Mouse (Mus musculus) neural tube, embryonic 11.5 days (tissue): Measurements from ENCODE around the gene Akirin2. TPM values are rescaled to one million over a fixed set of nuclear protein-coding genes. Genes with fewer than 3 reads are reported as not detected.

Experiments
- ATAC-seq: fragments of 200-750 bp; cut with Nextera tagmentation; 2 replicates; pipeline ENCODE4 v1.8.0; 2017; ENCODE audit warnings: moderate number of reproducible peaks, mild to moderate bottlenecking, moderate TSS enrichment, moderate library complexity; ENCODE audit not compliant: insufficient read depth, low FRiP score, low TSS enrichment
- DNase-seq: peaks from one replicate; pipeline ENCODE4 v3.0.0-alpha.2; 2015; ENCODE audit warnings: low spot score
- H3K27ac ChIP-seq: fragments of 300-500 bp; sonication (generic); 2 replicates; pipeline ENCODE4 v1.5.1; 2014; ENCODE audit warnings: low read depth, mild to moderate bottlenecking, low read length
- H3K27me3 ChIP-seq: fragments of 300-500 bp; sonication (generic); 2 replicates; pipeline ENCODE4 v1.6.1; 2014; ENCODE audit warnings: mild to moderate bottlenecking, low read length, mixed read lengths; ENCODE audit not compliant: control insufficient read depth, insufficient read depth
- H3K36me3 ChIP-seq: fragments of 300-500 bp; sonication (generic); 2 replicates; pipeline ENCODE4 v1.6.1; 2014; ENCODE audit warnings: mild to moderate bottlenecking, low read length, moderate library complexity, mixed read lengths; ENCODE audit not compliant: control insufficient read depth, insufficient read depth
- H3K4me1 ChIP-seq: fragments of 300-500 bp; sonication (generic); 2 replicates; pipeline ENCODE4 v1.6.1; 2014; ENCODE audit warnings: low read length, mixed read lengths; ENCODE audit not compliant: control insufficient read depth, insufficient read depth
- H3K4me2 ChIP-seq: fragments of 300-500 bp; sonication (generic); 2 replicates; pipeline ENCODE4 v1.6.1; 2014; ENCODE audit warnings: low read depth, mild to moderate bottlenecking, moderate library complexity
- H3K4me3 ChIP-seq: fragments of 300-500 bp; sonication (generic); 2 replicates; pipeline ENCODE4 v1.5.1; 2014; ENCODE audit warnings: low read depth, low read length
- H3K9ac ChIP-seq: fragments of 300-500 bp; sonication (generic); 2 replicates; pipeline ENCODE4 v1.6.1; 2014; ENCODE audit warnings: mild to moderate bottlenecking, low read length
- H3K9me3 ChIP-seq: fragments of 300-500 bp; sonication (generic); 2 replicates; pipeline ENCODE4 v1.6.1; 2016; ENCODE audit warnings: low read length; ENCODE audit not compliant: control insufficient read depth
- WGBS: fragments of 180-500 bp; shearing (Covaris S2); extraction: QIAGEN DNeasy Blood & Tissue Kit; methylation state at CpG from one replicate; pipeline ENCODE4 v1.1.7; 2014; 5-methylcytosine and 5-hydroxymethylcytosine counted together
- polyA plus RNA-seq: library from polyadenylated mRNA; unstranded; fragments of >200 nt; fragmentation: Nextera tagmentation; extraction: Ambion mirVana; gene quantifications from 2 replicates; pipeline ENCODE4 v1.2.1, GENCODE M21; 2014

Akirin2 gene
- polyA plus RNA-seq, 1 experiment from 2014 or later = 104 TPM

DNA sequence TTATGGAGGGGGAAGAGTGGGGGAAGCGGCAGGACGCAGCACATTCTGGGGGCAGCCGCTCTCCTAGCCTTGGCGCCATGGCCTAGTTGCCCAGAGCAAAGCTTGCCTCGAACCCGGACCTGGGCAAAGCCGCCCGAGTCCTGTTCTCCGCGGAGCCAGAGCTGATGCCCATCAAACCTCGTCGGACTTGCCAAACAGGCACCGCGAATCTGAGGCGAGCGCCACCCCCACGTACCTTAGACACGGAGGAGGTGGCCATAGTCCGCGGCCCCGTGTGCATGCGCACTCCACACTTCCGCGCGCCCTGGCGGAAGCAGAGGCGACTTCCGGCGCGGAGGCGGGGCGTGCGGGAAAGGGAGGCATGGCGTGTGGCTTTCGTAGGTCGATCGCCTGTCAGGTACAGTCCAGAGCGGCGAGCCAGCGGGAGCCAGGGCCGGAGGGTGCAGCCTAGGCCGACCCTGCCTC lies 63.9 kb downstream of the Akirin2 start, which contains the start of the genes Orc3 and Rars2:
Orc3 (minus strand) TSS at position 315 of the 465 bp plus-strand sequence.
Rars2 (plus strand) TSS at position 328 of the 465 bp plus-strand sequence.
- Histone ChIP-seq H3K9me3 (no peaks in the 10 kb centered on the region), H3K4me3 (peak within 1 kb of the TSS; percentile 79), H3K4me1 (peaks cover 15% of the 10 kb centered on the region), H3K27me3 (no peaks in the 10 kb centered on the region), H3K36me3 (no peaks in the 10 kb centered on the region), H3K9ac (peak within 1 kb of the TSS; percentile 89), H3K27ac (0 out of 2 replicates have a peak within 1 kb of the TSS, but pooled peaks have one; percentile 60), H3K4me2 (peak within 1 kb of the TSS; percentile 71)
- DNase-seq = peak; percentile 94
- ATAC-seq = peak; percentile 97
- under 1% methylated on average over 42 of the region's 42 CpGs for WGBS

DNA sequence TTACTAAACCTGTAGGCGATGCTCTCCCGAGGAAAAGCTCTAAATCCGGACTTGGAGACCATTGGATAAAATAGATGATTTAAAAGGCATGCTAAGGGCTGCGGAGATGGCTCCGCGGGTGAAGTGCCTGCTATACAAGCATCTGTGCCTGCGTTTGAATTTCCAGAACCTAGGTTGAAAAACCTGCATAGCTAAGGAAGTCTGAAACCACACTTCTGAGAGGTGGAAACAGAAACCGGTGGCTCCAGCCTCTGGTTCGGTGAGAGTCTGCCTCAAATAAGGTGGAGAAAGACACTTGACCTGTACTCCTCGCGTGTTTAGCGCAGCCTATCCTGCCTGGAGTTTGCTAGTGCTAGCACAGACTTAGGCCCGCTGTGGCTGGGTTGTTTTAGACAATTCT lies 64.6 kb downstream of the Akirin2 start:
- Histone ChIP-seq H3K27me3 (no peaks in the 10 kb centered on the region), H3K9ac (peak overlapping the region; percentile 89), H3K9me3 (no peaks in the 10 kb centered on the region), H3K27ac (no peak overlapping the region), H3K36me3 (no peaks in the 10 kb centered on the region), H3K4me3 (peak overlapping the region; percentile 79), H3K4me1 (peaks cover 15% of the 10 kb centered on the region), H3K4me2 (peak overlapping the region; percentile 71)
- DNase-seq (peak; percentile 10), ATAC-seq (peak; percentile 24; the same call in 1 of the 2 replicates)
- WGBS = 3% methylated on average over 13 of the region's 13 CpGs

DNA sequence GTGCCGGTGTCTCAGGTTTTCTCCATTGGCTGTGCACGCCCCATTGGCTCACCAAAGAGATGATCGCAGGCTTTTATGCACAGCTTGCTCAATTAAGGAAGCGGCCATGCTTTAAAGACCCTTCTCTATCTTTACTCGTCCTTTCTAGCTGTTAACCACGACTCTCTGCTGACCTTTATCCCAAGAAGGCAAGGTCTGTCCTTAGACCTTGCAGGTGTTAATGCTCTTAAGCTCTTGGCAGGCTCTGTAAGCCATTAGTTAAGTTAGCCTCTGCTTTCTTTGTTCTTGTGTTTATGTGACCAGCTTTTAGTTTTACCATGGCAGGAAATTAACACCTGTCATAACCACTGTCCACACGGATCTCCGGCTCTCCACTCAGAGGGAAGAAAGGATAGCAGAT lies 65.4 kb downstream of the Akirin2 start:
- 52% methylated on average over 8 of the region's 8 CpGs for WGBS
- Histone ChIP-seq H3K4me1 (peaks cover 15% of the 10 kb centered on the region), H3K9me3 (no peaks in the 10 kb centered on the region), H3K4me3 (no peak overlapping the region; the same call in 1 of the 2 replicates), H3K27ac (no peak overlapping the region), H3K27me3 (no peaks in the 10 kb centered on the region), H3K9ac (peak overlapping the region; percentile 89), H3K4me2 (peak overlapping the region; percentile 71), H3K36me3 (no peaks in the 10 kb centered on the region)
- DNase-seq = no peak
- ATAC-seq = no peak

Other genes starting within 250 kb of the Akirin2 start
- 109 and 112 TPM in 2 replicates for gene Orc3, start 64.0 kb downstream of the Akirin2 start, polyA plus RNA-seq
- gene Rars2, start 64.0 kb downstream of the Akirin2 start, polyA plus RNA-seq = 65.7 and 67.7 TPM in 2 replicates
- gene Slc35a1, start 136.5 kb downstream of the Akirin2 start, polyA plus RNA-seq = 53.0 and 53.9 TPM in 2 replicates
- gene Cfap206, start 179.3 kb downstream of the Akirin2 start, polyA plus RNA-seq = 0.60 and 1.9 TPM in 2 replicates
- gene Gm136, start 205.3 kb downstream of the Akirin2 start, polyA plus RNA-seq = not detected in 2 replicates
- 42.4 and 42.5 TPM in 2 replicates for gene Smim8, start 227.5 kb downstream of the Akirin2 start, polyA plus RNA-seq